7 mouse cellular contexts compared by ENCODE assay signal in genomic region chr1:150591253-150591652, GRCm38 (mm10).
DNase-seq lines count a peak whose midpoint lies in the region; ATAC-seq and TF ChIP-seq lines count a peak whose summit lies in the region.

No protein-coding gene starts in this region.

- no peak for ATAC-seq in kidney, postnatal 0 days (replicated peaks; ENCODE audit: low FRiP score, low read depth)
- ATAC-seq in liver, embryonic 13.5 days (ENCODE audit: low read depth), result no peak

- no peaks in the 10 kb centered on the region for H3K27me3 ChIP-seq in spleen, adult 2 months (ENCODE audit: control insufficient read depth, insufficient read depth, low read length)
- no peaks in the 10 kb centered on the region for H3K27me3 ChIP-seq in kidney, postnatal 0 days (ENCODE audit: insufficient read depth, low read length)
- H3K27me3 ChIP-seq in liver, embryonic 13.5 days, result no peaks in the 10 kb centered on the region

- no peak overlapping the region for H3K4me2 ChIP-seq in kidney, postnatal 0 days (ENCODE audit: low read length)
- H3K4me2 ChIP-seq in liver, embryonic 13.5 days, result no peak overlapping the region

- H3K36me3 ChIP-seq in spleen, adult 2 months (ENCODE audit: control insufficient read depth, insufficient read depth, low read length), result no peaks in the 10 kb centered on the region
- H3K36me3 ChIP-seq in kidney, postnatal 0 days (ENCODE audit: insufficient read depth, low read length), result no peaks in the 10 kb centered on the region
- no peaks in the 10 kb centered on the region for H3K36me3 ChIP-seq in liver, embryonic 13.5 days

- H3K9ac ChIP-seq in kidney, postnatal 0 days (ENCODE audit: low read depth, low read length), result no peak overlapping the region
- H3K9ac ChIP-seq in liver, embryonic 13.5 days, result no peak overlapping the region

- WGBS in spleen, adult 2 months, result 42% methylated on average over 2 of the region's 2 CpGs
- 42% methylated on average over 2 of the region's 2 CpGs for WGBS in kidney, postnatal 0 days
- WGBS in liver, embryonic 13.5 days (ENCODE audit: insufficient replicate concordance), result 23% methylated on average over 2 of the region's 2 CpGs

- no peaks in the 10 kb centered on the region for H3K9me3 ChIP-seq in kidney, postnatal 0 days (replicated peaks; ENCODE audit: low read length)
- no peaks in the 10 kb centered on the region for H3K9me3 ChIP-seq in liver, embryonic 13.5 days (replicated peaks)

- 0 out of 2 replicates have a peak, but pooled peaks have one; percentile 14 for TF ChIP-seq CTCF in spleen, adult 2 months (IDR thresholded peaks at IDR 0.05; ENCODE audit: extremely low read depth, insufficient read depth, insufficient read length, insufficient replicate concordance)
- TF ChIP-seq CTCF in kidney, postnatal 0 days (IDR thresholded peaks at IDR 0.05; ENCODE audit: low read depth), result peak; percentile 88

- no peak for DNase-seq in spleen, adult 2 months (ENCODE audit: low read depth in 1 of 2, low spot score in 2 of 2)
- DNase-seq in spleen, postnatal 36 days (ENCODE audit: low spot score in 2 of 2), result no peak
- DNase-seq in adrenal gland, postnatal 10 days, result peak; percentile 72
- DNase-seq in embryo, embryonic 11.5 days (ENCODE audit: low read depth, low spot score), result peak; percentile 44
- peak; percentile 62 for DNase-seq in kidney, postnatal 0 days (ENCODE audit: low spot score)
- DNase-seq in liver, embryonic 13.5 days, result peak; percentile 4
- peak; percentile 71 to 78 for DNase-seq in right cerebral cortex, adult 2 months (ENCODE audit: low spot score in 2 of 2)

- no peak overlapping the region for H3K4me3 ChIP-seq in spleen, adult 2 months (ENCODE audit: extremely low read depth, insufficient read depth, insufficient read length)
- no peak overlapping the region for H3K4me3 ChIP-seq in kidney, postnatal 0 days (replicated peaks; ENCODE audit: low read depth, low read length)
- H3K4me3 ChIP-seq in liver, embryonic 13.5 days (replicated peaks), result no peak overlapping the region

- H3K4me1 ChIP-seq in spleen, adult 2 months (ENCODE audit: control insufficient read depth, insufficient read depth, insufficient read length), result no peaks in the 10 kb centered on the region
- no peaks in the 10 kb centered on the region for H3K4me1 ChIP-seq in kidney, postnatal 0 days (replicated peaks; ENCODE audit: insufficient read depth, low read length)
- no peaks in the 10 kb centered on the region for H3K4me1 ChIP-seq in liver, embryonic 13.5 days (replicated peaks)

- TF ChIP-seq POLR2A in spleen, adult 2 months (IDR thresholded peaks at IDR 0.05; ENCODE audit: low read depth, low read length), result no peak

- H3K27ac ChIP-seq in spleen, adult 2 months (ENCODE audit: insufficient read depth, low read length), result no peak overlapping the region
- no peak overlapping the region for H3K27ac ChIP-seq in kidney, postnatal 0 days
- H3K27ac ChIP-seq in liver, embryonic 13.5 days, result no peak overlapping the region

Comparison
In these comparisons a context has a peak if more than half of its experiments do, and no peak if none do; other contexts are left out.
1. DNase-seq: peak in adrenal gland, postnatal 10 days (single experiment), embryo, embryonic 11.5 days (single experiment), kidney, postnatal 0 days (single experiment), liver, embryonic 13.5 days (single experiment) and right cerebral cortex, adult 2 months (2 of 2); none in spleen, adult 2 months (0 of 2) and spleen, postnatal 36 days (0 of 2).